Mouse (Mus musculus) lung, postnatal 0 days (tissue): Measurements from ENCODE around the gene Herc6.

Experiments used
- CTCF ChIP-seq: IDR thresholded peaks from 2 replicates; pipeline ENCODE4 v1.5.1; 2016; ENCODE audit warnings: antibody characterized with exemption, mild to moderate bottlenecking
- EP300 ChIP-seq: IDR thresholded peaks from 2 replicates; pipeline ENCODE4 v1.6.1; 2016; ENCODE audit warnings: antibody characterized with exemption, mild to moderate bottlenecking, control low read depth

DNA sequence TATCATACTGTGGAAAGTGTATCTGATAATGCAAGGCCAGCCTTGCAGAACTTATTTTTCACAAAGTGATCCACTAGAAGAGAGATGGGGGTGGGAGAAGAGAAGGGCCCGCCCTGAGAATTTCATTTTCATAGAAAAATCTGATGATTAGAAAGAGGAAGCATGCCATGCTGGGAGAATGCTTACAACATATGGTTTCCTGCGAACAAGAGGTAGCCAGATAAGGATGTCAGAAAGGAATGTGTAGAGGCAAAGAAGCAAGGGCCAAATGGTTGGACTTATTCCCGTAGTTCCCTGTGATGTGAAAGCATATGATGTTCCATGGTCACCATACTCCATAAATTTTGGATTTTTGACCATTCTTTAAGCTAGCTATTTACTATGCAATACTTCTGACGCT, 80.5 kb downstream of the Herc6 start:
- TF ChIP-seq EP300 = no peak
- TF ChIP-seq CTCF = no peak
